Mouse (Mus musculus): ENCODE measurements around the gene Cd276. TPM values are rescaled to one million over a fixed set of nuclear protein-coding genes. Genes with fewer than 3 reads are reported as not detected.

Gene Cd276
- total and polyA plus RNA-seq, 3 experiments: 0.55 to 1.3 (median 0.78) TPM

- dilution Hi-C loops (cut with MboI; ENCODE audit: extremely low pct_ligation_motif_present, extremely low pct_unique_long_range_greater_than_20kb, low sequenced_read_pairs): no loop called here
- Histone ChIP-seq H3K27me3 (replicated peaks) (no peaks in the 10 kb centered on the region), H3K79me2 (replicated peaks; ENCODE audit: control insufficient read depth, extremely low read depth, insufficient read depth, poor library complexity, severe bottlenecking) (no peaks in the 10 kb centered on the region), H3K9me3 (replicated peaks; ENCODE audit: low read length) (no peaks in the 10 kb centered on the region), H3K4me2 (ENCODE audit: insufficient read depth, low read depth, poor library complexity, severe bottlenecking) (no peak overlapping the region), H3K4me1 (ENCODE audit: control insufficient read depth in 1 of 2, insufficient read depth in 2 of 2) (peaks cover 10 to 51% of the 10 kb centered on the region in 2 experiments), H3K36me3 (replicated peaks in 1 of 2; ENCODE audit: control insufficient read depth in 1 of 2, insufficient read depth in 1 of 2, low read length in 1 of 2) (peaks cover 0 to 3% of the 10 kb centered on the region in 2 experiments), H3K27ac (ENCODE audit: insufficient read depth, low read depth) (no peak overlapping the region), H3K4me3 (replicated peaks in 1 of 3; ENCODE audit: low read depth in 2 of 3, low read length in 2 of 3, poor library complexity in 1 of 3) (no peak overlapping the region), H3K9ac (ENCODE audit: insufficient read depth, low read depth) (no peak overlapping the region)
- DNase-seq (ENCODE audit: extremely low read depth): no peak
- TF ChIP-seq ELF1 (IDR thresholded peaks at IDR 0.05; ENCODE audit: low read depth, low read length) (no peak), UBTF (IDR thresholded peaks at IDR 0.05; ENCODE audit: low read depth, low read length) (no peak), ZC3H11A (IDR thresholded peaks at IDR 0.05; ENCODE audit: low read depth, low read length) (no peak), BHLHE40 (IDR thresholded peaks at IDR 0.05; ENCODE audit: low read depth, low read length) (0 out of 2 replicates have a peak, but pooled peaks have one; percentile 8)
- in situ Hi-C loops (cut with MboI; ENCODE audit: low pct_ligation_motif_present, low pct_unique_long_range_greater_than_20kb, low sequenced_read_pairs): no loop called here
Observed at GRCm38 (mm10) chr9:58500946-58501345, 54.3 kb downstream of the Cd276 start.

DNA sequence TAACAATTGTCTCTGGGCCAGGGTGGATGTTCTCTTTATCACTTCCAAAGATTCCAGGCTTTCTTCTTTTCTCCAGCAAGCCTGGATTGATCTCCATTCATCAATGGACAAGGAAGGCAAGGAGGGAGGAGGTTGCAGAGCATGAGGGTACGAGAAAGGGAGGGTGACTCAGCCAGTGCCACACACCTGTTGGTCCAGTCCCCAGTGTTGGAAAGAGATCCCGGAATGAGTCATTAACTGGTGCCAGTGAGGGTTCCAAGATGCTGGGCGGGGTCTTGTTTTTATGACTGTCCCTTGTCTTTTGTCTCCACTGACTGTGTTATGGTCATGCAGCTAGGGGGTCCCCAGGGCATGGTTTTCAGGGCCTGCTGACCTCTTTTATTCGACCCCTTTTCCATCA lies 57.3 kb downstream of the Cd276 start:
- no peak for DNase-seq (ENCODE audit: extremely low read depth)

GRCm38 (mm10) chr9:58496470-58497182 lies 58.6 kb downstream of the Cd276 start:
- DNase-seq (ENCODE audit: extremely low read depth): peak; percentile 67
- no peaks in the 10 kb centered on the region for H3K9me3 ChIP-seq (replicated peaks; ENCODE audit: low read length)
- no peak overlapping the region; the same call in 1 of the 2 replicates for H3K27ac ChIP-seq (ENCODE audit: insufficient read depth, low read depth)
- no peaks in the 10 kb centered on the region for H3K27me3 ChIP-seq (replicated peaks)
- dilution Hi-C loops (cut with MboI; ENCODE audit: extremely low pct_ligation_motif_present, extremely low pct_unique_long_range_greater_than_20kb, low sequenced_read_pairs): no loop called here
- H3K4me1 ChIP-seq (ENCODE audit: control insufficient read depth in 1 of 2, insufficient read depth in 2 of 2): peaks cover 18 to 70% of the 10 kb centered on the region in 2 experiments
- peaks cover 0 to 9% of the 10 kb centered on the region in 2 experiments for H3K36me3 ChIP-seq (replicated peaks in 1 of 2; ENCODE audit: control insufficient read depth in 1 of 2, insufficient read depth in 1 of 2, low read length in 1 of 2)
- no peak overlapping the region for H3K4me3 ChIP-seq (replicated peaks in 1 of 3; ENCODE audit: low read depth in 2 of 3, low read length in 2 of 3, poor library complexity in 1 of 3)
- no peak overlapping the region for H3K4me2 ChIP-seq (ENCODE audit: insufficient read depth, low read depth, poor library complexity, severe bottlenecking)
- H3K79me2 ChIP-seq (replicated peaks; ENCODE audit: control insufficient read depth, extremely low read depth, insufficient read depth, poor library complexity, severe bottlenecking): no peaks in the 10 kb centered on the region
- in situ Hi-C loops (cut with MboI; ENCODE audit: low pct_ligation_motif_present, low pct_unique_long_range_greater_than_20kb, low sequenced_read_pairs): loop anchor here (5.0 kb wide), 1 partner anchor 36 kb away; no protein-coding TSS in a partner anchor
- H3K9ac ChIP-seq (ENCODE audit: insufficient read depth, low read depth): no peak overlapping the region
- TF ChIP-seq MXI1 (IDR thresholded peaks at IDR 0.05; ENCODE audit: low read depth, low read length): no peak
- no peak for TF ChIP-seq RCOR1 (conservative IDR thresholded peaks at IDR 0.05; ENCODE audit: low read depth, low read length)
- no peak for TF ChIP-seq MYC (IDR thresholded peaks at IDR 0.05; ENCODE audit: low read depth, low read length)
- TF ChIP-seq ELF1 (IDR thresholded peaks at IDR 0.05; ENCODE audit: low read depth, low read length): 0 out of 2 replicates have a peak, but pooled peaks have one; percentile 15
- no peak for TF ChIP-seq CHD2 (IDR thresholded peaks at IDR 0.05; ENCODE audit: low read length)
- no peak for TF ChIP-seq UBTF (IDR thresholded peaks at IDR 0.05; ENCODE audit: low read depth, low read length)
- no peak for TF ChIP-seq POLR2AphosphoS2 (IDR thresholded peaks at IDR 0.05; ENCODE audit: low read depth, low read length)
- no peak for TF ChIP-seq MAFK (IDR thresholded peaks at IDR 0.05; ENCODE audit: insufficient replicate concordance, low read length)
- TF ChIP-seq HCFC1 (IDR thresholded peaks at IDR 0.05; ENCODE audit: low read depth, low read length): no peak
- TF ChIP-seq KAT2A (IDR thresholded peaks at IDR 0.05; ENCODE audit: insufficient replicate concordance, low read length): no peak
- no peak for TF ChIP-seq TCF12 (IDR thresholded peaks at IDR 0.05; ENCODE audit: low read depth, low read length)
- TF ChIP-seq MAX (IDR thresholded peaks at IDR 0.05; ENCODE audit: low read length): no peak
- no peak for TF ChIP-seq ZMIZ1 (IDR thresholded peaks at IDR 0.05; ENCODE audit: low read depth, low read length)
- TF ChIP-seq POLR2A (IDR thresholded peaks at IDR 0.05; ENCODE audit: low read depth, low read length): no peak
- TF ChIP-seq ZKSCAN1 (IDR thresholded peaks at IDR 0.05; ENCODE audit: borderline replicate concordance, low read depth, low read length): no peak
- no peak for TF ChIP-seq SIN3A (IDR thresholded peaks at IDR 0.05; ENCODE audit: low read length)
- no peak for TF ChIP-seq BHLHE40 (IDR thresholded peaks at IDR 0.05; ENCODE audit: low read depth, low read length)
- TF ChIP-seq USF2 (conservative IDR thresholded peaks at IDR 0.05; ENCODE audit: low read depth, low read length): no peak
- TF ChIP-seq ZNF384 (IDR thresholded peaks at IDR 0.05; ENCODE audit: low read depth, low read length): no peak
- no peak for TF ChIP-seq JUN (IDR thresholded peaks at IDR 0.05; ENCODE audit: insufficient read depth, low read depth, low read length)
- no peak for TF ChIP-seq USF1 (IDR thresholded peaks at IDR 0.05; ENCODE audit: low read depth, low read length)

More for the DNA sequence above, 57.3 kb downstream of the Cd276 start:
- no peak overlapping the region for H3K4me2 ChIP-seq (ENCODE audit: insufficient read depth, low read depth, poor library complexity, severe bottlenecking)
- peaks cover 0 to 3% of the 10 kb centered on the region in 2 experiments for H3K36me3 ChIP-seq (replicated peaks in 1 of 2; ENCODE audit: control insufficient read depth in 1 of 2, insufficient read depth in 1 of 2, low read length in 1 of 2)
- TF ChIP-seq USF1 (IDR thresholded peaks at IDR 0.05; ENCODE audit: low read depth, low read length): no peak
- TF ChIP-seq TCF12 (IDR thresholded peaks at IDR 0.05; ENCODE audit: low read depth, low read length): 0 out of 2 replicates have a peak, but pooled peaks have one; percentile 23
- no peak for TF ChIP-seq GABPA (IDR thresholded peaks at IDR 0.05; ENCODE audit: insufficient replicate concordance, low read depth, low read length)
- TF ChIP-seq EP300 (IDR thresholded peaks at IDR 0.05; ENCODE audit: low read length): 0 out of 2 replicates have a peak, but pooled peaks have one; percentile 8
- no peak for TF ChIP-seq JUN (IDR thresholded peaks at IDR 0.05; ENCODE audit: insufficient read depth, low read depth, low read length)
- no peak for TF ChIP-seq ELF1 (IDR thresholded peaks at IDR 0.05; ENCODE audit: low read depth, low read length)
- dilution Hi-C loops (cut with MboI; ENCODE audit: extremely low pct_ligation_motif_present, extremely low pct_unique_long_range_greater_than_20kb, low sequenced_read_pairs) (no loop called here), in situ Hi-C loops (cut with MboI; ENCODE audit: low pct_ligation_motif_present, low pct_unique_long_range_greater_than_20kb, low sequenced_read_pairs) (loop anchor here (5.0 kb wide), 1 partner anchor 34 kb away; no protein-coding TSS in a partner anchor)
- H3K79me2 ChIP-seq (replicated peaks; ENCODE audit: control insufficient read depth, extremely low read depth, insufficient read depth, poor library complexity, severe bottlenecking): no peaks in the 10 kb centered on the region
- no peak overlapping the region for H3K27ac ChIP-seq (ENCODE audit: insufficient read depth, low read depth)
- H3K9me3 ChIP-seq (replicated peaks; ENCODE audit: low read length): no peaks in the 10 kb centered on the region
- H3K4me1 ChIP-seq (ENCODE audit: control insufficient read depth in 1 of 2, insufficient read depth in 2 of 2): peaks cover 18 to 67% of the 10 kb centered on the region in 2 experiments
- H3K27me3 ChIP-seq (replicated peaks): no peaks in the 10 kb centered on the region
- H3K4me3 ChIP-seq (replicated peaks in 1 of 3; ENCODE audit: low read depth in 2 of 3, low read length in 2 of 3, poor library complexity in 1 of 3): no peak overlapping the region
- no peak overlapping the region for H3K9ac ChIP-seq (ENCODE audit: insufficient read depth, low read depth)
